Mouse (Mus musculus) liver, embryonic 15.5 days (tissue): ENCODE measurements at regions not wholly inside any gene's neighbourhood (a gene's known extent, or its start where the extent isn't known, plus 50 kb on each side); places are given as distances from the start of the nearest gene placed in this dataset.

Experiments
- ATAC-seq: fragments of 200-750 bp; cut with Nextera tagmentation; 2 replicates; pipeline ENCODE4 v1.8.0; 2017; ENCODE audit warnings: moderate number of reproducible peaks, mild to moderate bottlenecking, moderate library complexity; ENCODE audit not compliant: insufficient read depth
- H3K27ac ChIP-seq: fragments of 300-500 bp; sonication (generic); replicated peaks from 2 replicates; pipeline ENCODE4 v1.5.1; 2015; ENCODE audit warnings: mild to moderate bottlenecking, inconsistent platforms
- H3K27me3 ChIP-seq: fragments of 300-500 bp; sonication (generic); 2 replicates; pipeline ENCODE4 v1.6.1; 2015; ENCODE audit warnings: mild to moderate bottlenecking, inconsistent platforms
- H3K36me3 ChIP-seq: fragments of 300-500 bp; sonication (generic); replicated peaks from 2 replicates; pipeline ENCODE4 v1.6.1; 2015; ENCODE audit warnings: moderate library complexity, mild to moderate bottlenecking, inconsistent platforms
- H3K4me1 ChIP-seq: fragments of 300-500 bp; sonication (generic); replicated peaks from 2 replicates; pipeline ENCODE4 v1.6.1; 2015; ENCODE audit warnings: inconsistent platforms
- H3K4me2 ChIP-seq: fragments of 300-500 bp; sonication (generic); 2 replicates; pipeline ENCODE4 v1.6.1; 2015; ENCODE audit warnings: moderate library complexity, mild to moderate bottlenecking, inconsistent platforms
- H3K4me3 ChIP-seq: fragments of 300-500 bp; sonication (generic); replicated peaks from 2 replicates; pipeline ENCODE4 v1.5.1; 2015; ENCODE audit warnings: mild to moderate bottlenecking, inconsistent platforms
- H3K9ac ChIP-seq: fragments of 300-500 bp; sonication (generic); 2 replicates; pipeline ENCODE4 v1.6.1; 2015; ENCODE audit warnings: moderate library complexity, mild to moderate bottlenecking, inconsistent platforms
- H3K9me3 ChIP-seq: fragments of 300-500 bp; sonication (generic); replicated peaks from 2 replicates; pipeline ENCODE4 v1.6.1; 2016; ENCODE audit warnings: inconsistent platforms
- WGBS: fragments of 180-500 bp; shearing (Covaris S2); methylation state at CpG from one replicate; pipeline ENCODE4 v1.1.7; 2015; ENCODE audit warnings: mixed read lengths; ENCODE audit not compliant: insufficient replicate concordance; 5-methylcytosine and 5-hydroxymethylcytosine counted together

GRCm38 (mm10) chr7:138497202-138497601, 99.7 kb upstream of the Tcerg1l start:
- Histone ChIP-seq H3K4me2 (no peak overlapping the region), H3K4me3 (no peak overlapping the region), H3K9ac (no peak overlapping the region), H3K27me3 (no peaks in the 10 kb centered on the region), H3K4me1 (no peaks in the 10 kb centered on the region), H3K9me3 (no peaks in the 10 kb centered on the region), H3K27ac (no peak overlapping the region), H3K36me3 (no peaks in the 10 kb centered on the region)
- WGBS: 41% methylated on average over 6 of the region's 6 CpGs
- ATAC-seq: no peak

- H3K27me3 ChIP-seq: no peaks in the 10 kb centered on the region
- no peak overlapping the region for H3K27ac ChIP-seq
- H3K4me1 ChIP-seq: no peaks in the 10 kb centered on the region
- no peak overlapping the region for H3K4me3 ChIP-seq
- no peak overlapping the region for H3K4me2 ChIP-seq
- WGBS: 50% methylated on average over 4 of the region's 4 CpGs
- no peaks in the 10 kb centered on the region for H3K9me3 ChIP-seq
- H3K9ac ChIP-seq: no peak overlapping the region
- H3K36me3 ChIP-seq: no peaks in the 10 kb centered on the region
- no peak for ATAC-seq
Observed at GRCm38 (mm10) chr7:138493661-138494060, 96.1 kb upstream of the Tcerg1l start.

GRCm38 (mm10) chr7:138492261-138492660, 94.7 kb upstream of the Tcerg1l start:
- Histone ChIP-seq H3K4me1 (no peaks in the 10 kb centered on the region), H3K4me3 (no peak overlapping the region), H3K9me3 (no peaks in the 10 kb centered on the region), H3K9ac (no peak overlapping the region), H3K4me2 (no peak overlapping the region), H3K27ac (no peak overlapping the region), H3K27me3 (no peaks in the 10 kb centered on the region), H3K36me3 (no peaks in the 10 kb centered on the region)
- no peak for ATAC-seq
- 72% methylated on average over 5 of the region's 5 CpGs for WGBS

GRCm38 (mm10) chr7:138489471-138489870, 91.9 kb upstream of the Tcerg1l start:
- ATAC-seq: no peak
- Histone ChIP-seq H3K9me3 (no peaks in the 10 kb centered on the region), H3K27me3 (no peaks in the 10 kb centered on the region), H3K4me2 (no peak overlapping the region), H3K27ac (no peak overlapping the region), H3K36me3 (no peaks in the 10 kb centered on the region), H3K4me1 (no peaks in the 10 kb centered on the region), H3K9ac (no peak overlapping the region), H3K4me3 (no peak overlapping the region)
- 43% methylated on average over 2 of the region's 2 CpGs for WGBS

DNA sequence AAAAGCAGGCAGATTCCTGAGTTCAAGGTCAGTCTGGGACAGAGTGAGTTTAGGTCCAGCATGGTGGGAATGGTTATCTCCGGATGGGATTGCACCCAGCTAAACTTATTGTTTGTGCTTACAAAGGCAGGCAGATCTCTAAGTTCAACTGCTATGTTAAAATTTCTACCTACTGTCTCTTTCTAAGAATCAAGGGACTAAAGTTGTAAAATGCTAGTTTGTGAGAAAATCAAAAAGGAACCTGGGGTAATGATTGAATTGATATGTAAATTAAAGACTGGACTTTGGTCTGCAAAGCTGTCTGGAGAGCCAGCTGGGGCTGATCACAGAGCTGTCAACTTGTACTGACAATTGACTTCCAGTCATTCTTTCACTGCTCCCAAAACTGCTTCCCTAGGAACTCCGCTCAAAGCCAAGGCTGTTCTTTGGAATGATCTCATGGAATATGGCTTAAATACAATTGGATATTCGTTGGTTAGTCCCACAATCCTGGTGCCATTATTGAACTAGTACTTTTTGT, 90.7 kb upstream of the Tcerg1l start:
- no peaks in the 10 kb centered on the region for H3K9me3 ChIP-seq
- no peak overlapping the region for H3K27ac ChIP-seq
- 46% methylated on average over 3 of the region's 3 CpGs for WGBS
- no peaks in the 10 kb centered on the region for H3K27me3 ChIP-seq
- H3K4me1 ChIP-seq: no peaks in the 10 kb centered on the region
- no peak overlapping the region for H3K9ac ChIP-seq
- no peak overlapping the region for H3K4me2 ChIP-seq
- H3K36me3 ChIP-seq: no peaks in the 10 kb centered on the region
- H3K4me3 ChIP-seq: no peak overlapping the region
- ATAC-seq: no peak

GRCm38 (mm10) chr7:138472891-138473455, 75.4 kb upstream of the Tcerg1l start:
- H3K36me3 ChIP-seq: no peaks in the 10 kb centered on the region
- no peaks in the 10 kb centered on the region for H3K4me1 ChIP-seq
- H3K27ac ChIP-seq: no peak overlapping the region
- H3K4me3 ChIP-seq: no peak overlapping the region
- no peak for ATAC-seq
- H3K27me3 ChIP-seq: no peaks in the 10 kb centered on the region
- no peaks in the 10 kb centered on the region for H3K9me3 ChIP-seq
- 44% methylated on average over 2 of the region's 2 CpGs for WGBS
- no peak overlapping the region for H3K4me2 ChIP-seq
- H3K9ac ChIP-seq: no peak overlapping the region

- Histone ChIP-seq H3K4me2 (no peak overlapping the region), H3K4me3 (no peak overlapping the region), H3K9me3 (no peaks in the 10 kb centered on the region), H3K27ac (no peak overlapping the region), H3K9ac (no peak overlapping the region), H3K4me1 (no peaks in the 10 kb centered on the region), H3K36me3 (no peaks in the 10 kb centered on the region), H3K27me3 (no peaks in the 10 kb centered on the region)
- no peak for ATAC-seq
- 51% methylated on average over 5 of the region's 5 CpGs for WGBS
Observed at GRCm38 (mm10) chr7:138472371-138472770, 74.8 kb upstream of the Tcerg1l start.

- Histone ChIP-seq H3K27ac (no peak overlapping the region), H3K4me2 (no peak overlapping the region), H3K9me3 (no peaks in the 10 kb centered on the region), H3K4me1 (no peaks in the 10 kb centered on the region), H3K9ac (no peak overlapping the region), H3K4me3 (no peak overlapping the region), H3K36me3 (no peaks in the 10 kb centered on the region), H3K27me3 (no peaks in the 10 kb centered on the region)
- 43% methylated on average over 4 of the region's 4 CpGs for WGBS
- no peak for ATAC-seq
Observed at GRCm38 (mm10) chr7:138469211-138469610, 71.7 kb upstream of the Tcerg1l start.

GRCm38 (mm10) chr7:138468436-138468835, 70.9 kb upstream of the Tcerg1l start:
- Histone ChIP-seq H3K9me3 (no peaks in the 10 kb centered on the region), H3K9ac (no peak overlapping the region), H3K4me1 (no peaks in the 10 kb centered on the region), H3K36me3 (no peaks in the 10 kb centered on the region), H3K4me2 (no peak overlapping the region), H3K27ac (no peak overlapping the region), H3K27me3 (no peaks in the 10 kb centered on the region), H3K4me3 (no peak overlapping the region)
- no peak for ATAC-seq
- 64% methylated on average over 2 of the region's 2 CpGs for WGBS

DNA sequence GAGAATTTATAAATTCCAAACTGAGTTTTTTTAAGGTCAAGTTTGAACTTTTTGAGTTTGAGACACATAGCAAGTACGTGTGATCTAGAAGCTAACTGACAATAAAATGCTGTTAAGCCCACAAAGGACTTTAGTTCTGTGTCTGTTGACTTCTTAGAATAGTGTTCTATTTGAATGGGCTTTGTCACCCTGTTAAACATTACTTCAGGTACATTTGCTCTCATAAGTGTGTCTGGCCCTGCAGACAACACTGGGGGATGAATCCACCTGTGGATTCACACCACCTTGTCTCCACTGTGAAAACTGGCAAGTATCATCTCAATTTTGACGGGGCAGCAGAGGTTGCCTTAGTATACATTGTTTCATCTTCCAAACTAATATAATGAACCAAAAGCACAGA, 70.5 kb upstream of the Tcerg1l start:
- no peak for ATAC-seq
- H3K27ac ChIP-seq: no peak overlapping the region
- no peak overlapping the region for H3K4me3 ChIP-seq
- no peaks in the 10 kb centered on the region for H3K4me1 ChIP-seq
- no peak overlapping the region for H3K9ac ChIP-seq
- no peaks in the 10 kb centered on the region for H3K9me3 ChIP-seq
- H3K4me2 ChIP-seq: no peak overlapping the region
- no peaks in the 10 kb centered on the region for H3K36me3 ChIP-seq
- H3K27me3 ChIP-seq: no peaks in the 10 kb centered on the region
- 39% methylated on average over 2 of the region's 2 CpGs for WGBS

- Histone ChIP-seq H3K9ac (no peak overlapping the region), H3K9me3 (no peaks in the 10 kb centered on the region), H3K36me3 (no peaks in the 10 kb centered on the region), H3K4me1 (no peaks in the 10 kb centered on the region), H3K27ac (no peak overlapping the region), H3K27me3 (no peaks in the 10 kb centered on the region), H3K4me2 (no peak overlapping the region), H3K4me3 (no peak overlapping the region)
- no peak for ATAC-seq
- 35% methylated on average over 1 of the region's 1 CpGs for WGBS
Observed at GRCm38 (mm10) chr7:138467386-138467785, 69.9 kb upstream of the Tcerg1l start.

DNA sequence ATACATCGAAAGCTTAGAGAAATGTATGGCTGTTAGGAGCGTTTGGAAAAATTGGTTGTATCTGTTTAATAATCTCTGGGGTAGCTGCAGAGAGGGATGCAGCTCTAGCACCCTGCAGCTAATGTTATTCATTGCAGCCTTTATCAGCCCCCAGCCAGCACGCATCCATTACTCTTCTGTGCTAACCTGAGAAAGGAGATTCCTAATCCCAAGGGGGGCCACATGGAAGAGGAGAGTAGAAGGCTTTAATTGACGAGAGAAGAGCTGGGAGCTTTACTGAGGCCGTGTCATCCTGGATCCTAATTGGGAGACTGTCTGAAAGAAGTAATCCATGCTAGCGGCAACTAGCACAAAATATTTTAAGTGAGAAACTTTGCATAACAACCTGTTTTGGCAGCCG, 60.4 kb upstream of the Tcerg1l start:
- no peak overlapping the region for H3K27ac ChIP-seq
- H3K9me3 ChIP-seq: no peaks in the 10 kb centered on the region
- H3K4me1 ChIP-seq: no peaks in the 10 kb centered on the region
- H3K4me2 ChIP-seq: no peak overlapping the region
- H3K9ac ChIP-seq: no peak overlapping the region
- no peak for ATAC-seq
- H3K4me3 ChIP-seq: no peak overlapping the region
- no peaks in the 10 kb centered on the region for H3K27me3 ChIP-seq
- 45% methylated on average over 7 of the region's 7 CpGs for WGBS
- H3K36me3 ChIP-seq: no peaks in the 10 kb centered on the region
